Mouse (Mus musculus): Measurements from ENCODE around the gene Ncaph.
"Not testable (repeated sequence)": the region's sequence is repeated elsewhere in the genome, so short reads cannot be mapped to it uniquely, and the experiment has no call there.

Gene Ncaph

DNA sequence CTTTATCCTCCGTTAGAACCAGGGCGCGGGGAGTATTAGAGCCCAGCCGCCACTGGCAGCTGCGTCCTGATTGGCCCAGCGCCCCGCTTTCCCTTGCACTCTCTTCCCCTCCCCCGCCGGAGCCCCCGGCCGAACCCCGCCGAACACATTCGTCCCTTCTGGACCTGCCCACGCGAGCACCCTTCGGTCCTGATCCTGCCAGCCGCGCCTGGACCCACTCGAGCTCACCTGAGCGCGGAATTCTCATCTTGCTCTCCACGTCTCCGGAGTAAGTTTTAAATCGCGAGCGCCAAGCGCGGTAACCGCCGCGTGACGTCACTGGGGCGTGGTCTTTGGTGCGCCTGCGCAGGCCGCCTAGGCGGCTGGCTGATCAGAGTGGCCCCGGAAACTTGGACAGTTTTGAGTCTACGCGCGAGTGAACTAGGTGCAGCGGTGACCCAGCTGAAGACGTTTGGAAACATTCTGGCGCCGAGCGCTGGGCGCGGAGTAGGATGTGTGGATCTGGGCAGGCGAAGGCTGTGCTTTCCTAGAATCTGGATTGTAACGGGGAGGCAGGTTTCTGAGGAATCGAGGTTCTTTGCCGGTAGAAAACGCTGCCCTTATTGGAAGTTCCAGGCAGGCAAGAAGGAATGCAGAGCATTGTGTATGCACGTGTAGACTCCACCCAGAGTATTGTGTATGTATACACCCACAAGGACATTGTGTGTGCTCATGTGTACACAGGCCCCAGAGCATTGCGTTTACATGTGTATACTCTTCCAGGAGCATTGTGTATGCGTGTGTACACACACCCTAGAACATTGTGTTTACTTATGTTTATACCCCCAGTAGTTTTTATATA is at the start of gene Ncaph:
Ncaph (minus strand) TSS at position 334 of the 841 bp plus-strand sequence.
- DNase-seq: peak; percentile 93 to 96

DNA sequence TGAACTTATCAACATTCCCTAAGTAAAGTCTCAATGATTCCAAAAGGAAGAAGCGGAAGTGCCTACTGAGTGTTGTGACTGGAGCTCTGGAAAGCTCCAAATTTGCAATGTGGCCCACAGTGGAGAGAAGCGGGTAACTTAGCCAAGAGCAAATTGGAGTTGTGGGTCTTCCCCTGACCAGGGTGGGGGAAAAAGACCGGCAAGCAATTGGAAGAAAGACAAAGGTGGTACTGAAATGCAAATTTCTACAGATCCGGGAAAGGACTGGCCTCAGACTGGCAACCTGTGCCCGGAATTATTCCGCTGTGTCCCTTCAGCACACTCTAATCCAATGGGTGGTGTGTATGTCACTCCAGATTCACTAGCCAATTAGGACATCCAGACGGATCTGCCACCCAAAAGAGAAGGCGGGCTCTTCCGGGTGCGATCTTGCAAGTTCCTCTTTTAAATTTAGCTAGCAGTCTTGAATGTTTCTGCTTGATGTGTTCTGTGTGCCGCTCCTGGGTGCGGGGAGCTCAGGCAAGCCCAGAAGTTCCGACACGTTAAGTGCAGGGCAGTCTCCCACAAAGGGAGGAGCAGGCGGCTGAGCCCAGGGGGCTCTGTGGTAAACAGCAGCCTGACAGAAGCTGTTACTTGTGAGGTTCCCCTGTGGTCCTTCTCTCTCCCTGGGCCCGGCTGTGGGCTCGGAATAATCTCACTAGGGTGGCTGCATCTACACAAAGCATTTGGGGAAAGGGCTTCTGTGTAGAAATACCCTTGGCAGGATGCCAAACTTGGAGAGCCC is 49.0 kb upstream of the Ncaph start:
- DNase-seq: peak; percentile 84 to 88

DNA sequence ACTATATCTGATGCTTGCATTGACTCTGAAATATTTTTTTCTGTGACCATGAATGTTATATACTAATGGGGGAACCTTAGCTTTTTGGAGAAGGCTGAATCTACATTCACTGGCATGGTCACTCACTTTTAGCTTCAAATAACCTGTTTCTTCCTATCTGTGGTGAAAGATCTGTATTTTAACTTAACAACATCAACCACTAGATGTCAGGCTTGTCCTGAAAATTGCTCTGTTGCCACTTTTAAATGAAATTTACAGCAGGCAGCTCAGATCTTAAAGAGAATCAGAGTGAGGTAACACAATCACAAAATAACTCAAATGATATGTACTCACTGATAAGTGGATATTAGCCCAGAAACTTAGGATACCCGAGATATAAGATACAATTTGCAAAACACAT is 32.5 kb upstream of the Ncaph start:
- peak in 1 of 2 experiments; percentile 17 for DNase-seq

DNA sequence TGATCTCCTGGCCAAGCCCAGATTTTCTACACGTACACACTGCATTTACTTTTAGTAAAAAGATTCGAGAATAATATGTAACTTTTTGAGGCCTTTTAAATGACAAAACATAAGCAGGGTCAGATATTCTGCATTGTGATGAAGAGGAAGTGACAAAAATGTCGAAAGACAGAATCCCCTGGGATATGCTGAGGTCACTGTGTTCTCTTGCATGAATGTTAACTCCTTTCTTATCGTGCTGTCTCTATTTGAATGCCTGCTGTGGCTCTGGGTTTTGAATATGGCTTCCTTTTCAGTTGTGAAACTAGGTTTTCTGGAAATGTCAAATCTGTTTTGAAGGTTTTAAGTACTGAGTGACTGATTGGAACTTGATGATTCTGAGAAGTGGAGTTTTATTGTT is 31.9 kb upstream of the Ncaph start:
- no peak for DNase-seq

DNA sequence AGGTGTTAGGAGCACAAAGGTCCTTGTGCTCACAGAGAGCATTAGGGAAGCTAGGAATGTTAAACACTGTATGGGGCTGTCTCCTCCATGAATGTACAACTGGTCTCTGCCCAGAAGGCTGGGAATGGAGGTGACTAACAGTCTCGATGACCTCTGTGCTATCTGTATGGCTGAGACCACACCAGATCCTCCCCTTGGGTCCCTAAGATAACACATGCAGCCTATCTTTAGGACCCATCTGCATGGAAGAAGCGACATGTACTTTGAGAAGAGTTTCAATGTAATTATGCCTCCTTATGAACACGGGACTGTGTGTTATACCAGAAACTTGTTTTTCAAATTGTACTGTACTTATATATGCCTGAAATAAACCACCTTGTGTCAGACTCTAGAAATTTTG is 11.9 kb upstream of the Ncaph start:
- DNase-seq: no peak

DNA sequence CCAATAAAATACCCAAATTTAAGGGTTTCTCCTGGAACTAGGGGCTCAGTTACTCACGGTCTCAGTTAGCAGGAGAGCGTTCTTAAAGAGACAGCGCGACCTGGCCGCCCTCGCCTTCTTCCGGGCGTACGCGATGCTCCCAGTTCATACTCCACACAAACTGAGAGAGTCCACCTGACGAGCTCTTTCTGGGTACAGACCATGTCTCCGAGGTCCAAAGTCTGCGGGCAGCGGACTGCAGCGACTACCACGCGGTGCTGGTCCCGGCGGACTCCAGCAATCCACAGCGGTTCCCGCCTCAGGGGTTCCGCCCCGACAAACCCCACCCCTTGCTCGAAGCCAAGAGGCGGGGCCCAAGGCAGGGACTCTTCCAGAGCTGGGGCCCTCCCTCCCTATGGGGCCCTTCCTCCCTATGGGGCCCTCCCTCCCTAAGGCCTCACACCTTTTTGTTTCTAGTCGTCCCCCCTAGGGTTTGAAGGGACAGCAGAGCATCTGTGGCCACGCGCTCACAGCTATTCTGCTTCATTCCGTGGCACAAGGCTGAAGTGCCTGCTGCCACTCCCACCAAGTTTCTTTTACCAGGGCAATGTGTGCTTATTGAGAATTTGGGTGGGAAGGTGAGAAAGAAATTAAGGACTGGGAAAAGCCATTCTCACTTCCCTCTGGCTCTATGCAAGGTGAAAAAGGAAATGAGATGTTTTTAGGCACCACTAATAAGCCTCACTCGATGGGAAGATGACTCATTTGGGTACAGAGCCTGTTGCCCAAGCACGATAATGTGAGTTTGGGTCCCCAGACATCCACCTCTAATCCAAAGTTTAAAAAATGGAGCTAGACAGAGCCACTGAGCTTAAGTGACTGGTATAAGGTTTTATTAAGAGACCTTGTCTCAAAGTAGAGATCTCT is 9.7 kb upstream of the Ncaph start, which contains the start of gene Itpripl1:
Itpripl1 (minus strand) TSS at position 285 of the 906 bp plus-strand sequence.
- DNase-seq: peak; percentile 86 to 87

DNA sequence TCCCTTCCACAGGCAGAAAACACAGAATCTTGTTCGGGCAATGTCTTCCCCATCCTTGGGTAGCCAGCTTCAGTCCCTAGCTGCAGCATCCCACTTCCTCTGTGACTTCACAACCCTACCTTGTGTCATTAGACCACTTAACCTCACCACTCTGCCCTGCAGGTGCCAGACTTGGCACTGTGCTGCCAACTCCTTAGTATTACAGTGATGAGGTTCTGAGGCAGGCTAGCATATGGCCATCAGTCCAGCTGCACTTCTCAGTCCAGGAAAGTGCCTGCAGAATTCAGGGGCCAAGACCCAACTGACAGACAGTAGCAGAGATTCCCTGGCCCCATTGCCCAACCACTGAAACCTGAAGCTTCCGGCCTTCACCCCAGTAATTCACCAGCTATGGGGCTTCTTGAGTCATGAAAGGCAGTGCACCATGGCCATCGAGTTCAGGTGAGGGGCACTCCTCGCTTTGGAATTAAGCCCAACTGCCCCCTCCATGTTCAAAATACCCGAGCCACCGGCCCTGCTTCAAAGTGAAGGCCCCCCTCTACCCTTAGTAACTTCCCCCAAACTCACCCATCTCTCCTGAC is 8.9 kb upstream of the Ncaph start:
- DNase-seq: no peak

DNA sequence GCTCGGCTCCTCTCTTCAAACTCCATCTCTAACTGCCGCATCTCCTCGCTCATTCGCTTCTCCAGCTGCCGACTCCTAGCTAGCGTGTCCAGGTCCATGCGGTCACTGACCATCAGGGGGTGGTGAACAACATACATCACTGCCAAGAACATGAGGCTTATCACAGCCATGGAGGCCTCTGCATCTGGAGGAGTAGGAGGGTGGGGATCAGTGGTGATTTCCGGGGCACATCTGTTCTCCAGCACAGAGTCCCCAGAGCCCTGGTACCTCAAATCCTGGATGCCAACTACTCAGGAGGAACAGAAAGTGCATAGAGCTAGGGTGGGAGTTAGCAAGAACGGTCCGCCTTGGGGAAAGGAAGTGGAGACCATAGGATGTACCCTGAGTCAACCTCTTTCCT is 8.3 kb upstream of the Ncaph start:
- DNase-seq: no peak

DNA sequence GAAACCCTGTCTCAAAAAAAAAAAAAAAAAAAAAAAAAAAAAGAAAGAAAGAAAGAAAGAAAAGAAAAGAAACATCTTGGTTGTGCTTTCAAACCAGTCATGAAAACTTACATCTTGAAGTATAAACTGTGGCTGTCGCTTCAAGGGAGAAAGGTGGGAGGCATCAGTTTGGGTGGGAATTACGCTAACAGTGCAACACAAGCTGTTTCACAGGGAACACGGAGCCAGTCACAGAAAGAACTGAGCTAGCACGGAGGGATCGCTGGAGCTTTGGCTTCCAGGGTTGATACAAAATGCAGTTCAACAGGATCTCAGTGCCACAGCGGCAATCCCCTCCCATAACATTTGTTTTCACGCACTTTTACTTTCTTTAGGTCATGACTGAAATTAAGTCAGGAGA is 6.3 kb upstream of the Ncaph start:
- DNase-seq: no peak

DNA sequence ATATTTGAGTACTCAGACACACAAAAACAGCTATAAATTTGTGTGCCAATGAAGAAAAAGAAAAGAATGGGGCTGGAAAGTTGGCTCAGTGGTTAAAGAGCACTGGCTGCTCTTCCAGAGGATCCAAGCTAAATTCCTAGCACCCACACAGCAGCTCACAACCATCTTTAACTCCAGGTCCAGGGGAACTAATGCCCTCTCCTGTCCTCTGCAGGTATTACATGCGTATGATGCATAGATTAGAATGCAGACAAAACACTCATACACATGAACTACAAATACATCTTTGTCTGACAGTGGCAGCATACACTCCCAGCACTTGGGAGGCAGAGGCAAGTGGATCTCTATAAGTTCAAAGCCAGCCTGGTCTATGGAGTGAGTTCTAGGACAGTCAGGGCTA is 5.9 kb upstream of the Ncaph start:
- DNase-seq: no peak

DNA sequence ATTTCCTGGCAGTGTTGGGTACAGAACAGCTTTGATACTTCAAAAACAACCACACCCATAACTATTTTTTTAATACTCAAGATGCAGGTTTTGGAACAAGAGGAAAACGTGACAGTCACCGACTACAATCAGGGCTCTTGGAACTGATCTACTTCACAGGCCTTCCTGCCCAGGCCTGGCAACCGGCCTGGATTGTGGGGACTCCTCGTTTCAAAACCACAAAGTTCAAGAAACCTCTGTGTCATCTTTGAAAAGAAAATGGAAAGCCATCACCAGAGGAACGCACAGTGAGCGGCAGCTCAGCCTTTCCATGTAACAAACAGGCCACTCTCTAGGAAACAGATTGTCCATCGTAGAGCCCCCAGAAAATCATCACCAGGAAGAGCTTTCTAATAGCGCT is 5.3 kb upstream of the Ncaph start:
- DNase-seq: no peak

DNA sequence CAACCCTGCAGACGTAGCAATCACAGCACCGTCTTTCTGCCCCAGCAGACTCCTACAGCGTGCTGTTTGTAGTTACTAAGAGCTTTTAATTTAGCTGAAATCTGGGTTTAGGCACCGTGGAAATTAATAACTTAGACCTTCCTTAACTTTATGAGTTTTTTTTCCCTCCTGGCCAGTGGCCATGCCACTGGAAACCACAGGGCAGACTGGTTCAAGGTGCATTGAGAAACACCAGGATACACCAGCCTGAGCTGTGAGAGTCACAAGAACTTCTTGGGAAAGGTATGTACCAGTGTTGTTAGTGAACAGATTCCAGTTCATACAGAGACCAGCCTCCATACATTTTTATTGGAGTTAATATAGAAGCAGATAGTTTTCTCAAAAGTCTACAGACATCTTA is 4.7 kb upstream of the Ncaph start:
- no peak for DNase-seq

DNA sequence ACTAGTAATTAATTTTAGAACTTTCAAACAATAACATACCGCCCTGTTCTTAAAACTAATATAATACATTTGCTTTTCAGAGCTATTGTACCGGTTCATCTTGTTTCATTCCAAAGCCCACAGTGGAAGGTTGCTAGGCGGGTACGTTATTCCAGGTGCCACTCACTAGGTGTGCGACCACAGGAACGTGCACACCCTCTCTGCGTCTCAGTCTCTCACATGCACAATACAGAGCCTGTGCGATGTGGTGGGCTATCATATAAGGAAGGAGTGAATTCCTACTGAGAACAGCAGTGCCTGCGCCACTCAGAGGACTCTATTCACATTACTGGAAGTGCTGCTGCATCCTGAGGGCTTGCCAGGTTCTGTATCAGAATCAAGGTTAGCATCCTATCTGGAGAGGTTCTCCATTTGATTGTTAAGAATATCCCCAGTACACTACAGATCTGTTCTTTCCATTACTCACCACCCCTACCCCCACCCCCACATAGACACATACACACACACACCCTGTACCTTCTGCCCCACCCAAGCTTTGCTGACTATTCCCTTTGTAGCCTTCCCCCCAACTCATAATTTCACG is 4.2 kb upstream of the Ncaph start:
- DNase-seq: no peak

DNA sequence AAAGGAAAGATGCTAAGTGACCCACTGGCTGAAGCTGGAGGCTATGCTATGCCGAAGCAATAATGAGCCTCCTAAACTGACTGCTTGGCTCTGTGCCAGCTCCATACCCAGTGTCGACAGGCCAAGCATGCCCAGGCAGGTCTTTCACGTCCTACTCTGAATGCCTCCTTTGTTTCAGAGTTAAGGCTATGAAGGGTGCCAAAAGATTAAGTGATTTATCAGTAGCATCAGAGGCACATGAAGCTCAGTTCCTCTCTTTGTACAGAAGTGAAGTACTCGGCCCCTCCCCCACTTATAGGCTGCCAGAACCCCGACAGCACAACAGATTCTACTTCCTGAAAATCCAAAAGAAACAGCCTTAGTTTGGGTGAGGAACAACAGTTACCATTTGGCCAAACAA is 3.2 kb upstream of the Ncaph start:
- DNase-seq: peak; percentile 73 to 79

DNA sequence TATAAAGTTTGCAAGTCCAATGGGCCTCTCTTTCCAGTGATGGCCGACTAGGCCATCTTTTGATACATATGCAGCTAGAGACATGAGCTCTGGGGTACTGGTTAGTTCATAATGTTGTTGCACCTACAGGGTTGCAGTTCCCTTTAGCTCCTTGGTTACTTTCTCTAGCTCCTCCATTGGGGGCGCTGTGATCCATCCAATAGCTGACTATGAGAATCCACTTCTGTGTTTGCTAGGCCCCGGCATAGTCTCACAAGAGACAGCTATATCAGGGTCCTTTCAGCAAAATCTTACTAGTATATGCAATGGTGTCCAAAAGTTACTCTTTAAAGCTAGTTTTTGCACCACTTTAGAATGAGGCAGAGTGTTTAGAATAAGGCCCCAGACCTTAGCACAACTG is 1.5 kb upstream of the Ncaph start:
- DNase-seq: not testable (repeated sequence)

DNA sequence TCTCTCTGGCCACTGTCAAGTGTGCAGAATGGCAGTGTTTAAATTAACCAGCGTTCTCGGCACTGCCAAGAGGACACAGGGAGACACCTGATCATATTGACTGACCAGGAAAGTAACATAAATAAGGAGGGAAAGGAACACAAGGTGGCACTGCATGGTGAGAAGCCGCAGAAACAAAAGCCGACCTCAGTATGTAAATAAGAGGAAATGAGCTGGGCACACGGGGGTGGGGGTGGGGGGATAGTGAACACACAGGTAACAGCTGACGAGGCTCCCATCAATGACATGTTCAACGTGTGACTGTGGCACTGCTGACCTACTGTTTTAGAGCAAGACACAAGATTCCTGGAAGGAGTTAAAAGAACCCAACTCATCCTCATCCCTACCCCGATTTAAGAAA is 2.4 kb downstream of the Ncaph start:
- DNase-seq: no peak

DNA sequence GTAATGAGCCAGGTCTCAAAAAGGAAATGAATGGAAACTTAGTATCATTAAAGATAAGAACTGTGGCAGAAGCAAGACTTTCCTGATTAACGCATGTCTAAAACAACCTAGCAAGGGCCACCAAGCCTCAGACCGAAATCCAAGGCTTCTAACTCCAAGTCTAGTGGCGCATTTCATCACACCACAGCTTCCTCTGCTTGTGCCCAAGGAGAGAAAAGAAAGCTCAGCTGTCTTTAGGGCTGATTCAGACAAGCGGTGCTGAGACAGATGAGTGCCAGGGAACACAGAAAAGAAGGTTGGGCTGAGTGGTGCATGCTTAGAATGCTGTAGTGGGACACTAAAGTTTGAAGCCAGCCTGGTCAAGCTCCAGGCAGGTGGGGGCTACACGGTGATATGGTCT is 4.8 kb downstream of the Ncaph start:
- DNase-seq: no peak

DNA sequence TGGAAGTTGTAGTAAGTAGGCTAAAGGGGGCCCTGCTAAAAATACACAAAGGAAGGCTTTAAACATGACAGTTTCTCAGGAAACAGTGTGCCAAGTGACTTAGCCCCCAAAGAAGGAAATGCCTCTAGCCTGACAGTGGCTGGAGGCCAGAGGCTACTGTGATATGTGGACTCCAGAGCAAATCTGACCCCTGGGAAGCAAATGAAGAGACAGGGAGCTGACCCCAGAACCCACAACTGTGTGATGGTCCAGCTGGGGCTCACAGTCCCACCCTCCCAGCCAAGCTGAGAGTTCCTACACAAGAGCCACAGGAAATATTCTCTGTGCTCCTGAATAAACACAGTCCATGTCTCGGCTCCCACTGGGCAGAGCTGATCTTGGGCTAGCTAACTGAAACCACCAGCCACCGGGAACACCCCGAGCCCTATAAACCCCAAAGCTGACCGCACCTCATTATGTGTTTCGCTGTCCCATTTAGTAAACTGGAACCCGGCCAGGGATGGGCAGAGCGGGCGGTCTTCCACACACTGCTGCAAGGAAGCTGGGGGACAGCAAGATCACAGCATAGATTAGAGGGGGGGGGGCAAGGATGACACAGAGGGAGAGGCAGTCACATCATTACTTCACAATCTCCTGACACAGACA is 12.0 kb downstream of the Ncaph start:
- DNase-seq: peak; percentile 67 to 87

DNA sequence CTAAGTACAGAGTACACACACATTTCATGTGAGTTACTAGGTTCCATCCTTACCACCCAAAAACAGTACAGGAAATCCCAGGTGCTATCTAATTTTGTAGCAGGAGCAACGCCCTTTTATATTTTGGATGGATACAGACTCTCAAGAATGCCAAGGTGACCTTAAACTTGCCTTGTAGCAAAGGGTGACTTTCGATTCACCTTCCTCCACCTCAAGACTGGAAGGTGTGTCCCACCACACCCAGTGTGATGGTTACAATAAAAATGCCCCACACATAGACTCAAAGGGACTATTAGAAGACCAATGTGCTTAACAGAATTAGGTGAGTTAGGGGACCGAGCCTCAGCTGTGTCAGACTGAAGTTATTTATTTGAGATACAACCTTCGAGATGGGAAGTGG is 24.8 kb downstream of the Ncaph start:
- no peak for DNase-seq

DNA sequence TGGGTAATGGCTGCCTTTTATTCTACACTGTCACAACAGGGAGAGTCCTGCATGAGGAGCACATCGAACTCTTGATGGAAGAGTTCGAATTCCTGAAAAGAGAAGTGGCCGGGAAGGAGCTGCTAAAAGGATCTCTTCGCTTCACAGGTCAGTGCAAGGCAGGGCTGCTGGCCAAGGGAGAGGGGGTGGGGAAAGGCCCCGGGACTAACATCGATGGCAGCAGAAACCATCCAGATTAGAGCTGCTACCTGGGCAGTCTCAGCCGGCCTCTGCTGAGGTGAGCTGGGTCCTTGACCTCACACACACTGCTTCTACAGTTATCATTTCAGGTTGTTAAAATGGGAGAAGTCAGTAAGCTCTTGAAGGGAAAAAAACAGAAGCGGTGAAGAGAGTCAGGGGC is 41.8 kb downstream of the Ncaph start:
- no peak for DNase-seq

DNA sequence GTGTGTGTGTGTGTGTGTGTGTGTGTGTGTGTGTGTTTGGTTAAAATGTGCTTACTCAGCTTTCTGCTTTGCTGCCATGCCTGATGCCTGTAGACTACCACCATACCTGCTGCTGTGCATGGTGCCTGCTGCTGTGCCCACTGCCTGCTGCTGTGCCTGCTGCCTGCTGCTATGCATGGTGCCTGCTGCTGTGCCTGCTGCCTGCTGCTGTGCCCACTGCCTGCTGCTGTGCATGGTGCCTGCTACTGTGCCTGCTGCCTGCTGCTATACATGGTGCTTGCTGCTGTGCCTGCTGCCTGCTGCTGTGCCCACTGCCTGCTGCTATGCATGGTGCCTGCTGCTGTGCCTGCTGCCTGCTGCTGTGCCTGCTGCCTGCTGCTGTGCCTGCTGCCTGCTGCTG is 43.6 kb downstream of the Ncaph start:
- DNase-seq: not testable (repeated sequence)

DNA sequence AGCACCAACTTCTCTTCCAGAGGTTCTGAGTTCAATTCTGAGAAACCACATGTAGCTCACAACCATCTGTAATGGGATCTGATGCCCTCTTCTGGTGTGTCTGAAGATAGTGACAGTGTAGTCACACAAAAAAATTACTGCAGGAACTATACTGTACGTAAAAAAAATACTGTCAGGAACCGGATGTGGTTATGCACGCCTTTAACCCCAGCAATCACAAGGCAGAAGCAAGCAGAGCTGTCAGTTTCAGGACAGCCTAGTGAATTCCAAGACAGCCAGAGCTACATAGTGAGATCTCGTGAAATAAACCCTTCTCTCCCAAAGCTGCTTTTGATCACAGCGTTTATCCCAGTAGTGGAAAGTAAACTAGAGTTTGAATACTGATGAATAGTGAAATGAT is 47.5 kb downstream of the Ncaph start:
- no peak for DNase-seq
